Mouse (Mus musculus): ENCODE measurements at regions not wholly inside any gene's neighbourhood (a gene's known extent, or its start where the extent isn't known, plus 50 kb on each side); places are given as distances from the start of the nearest gene placed in this dataset.

GRCm38 (mm10) chr6:51192826-51193225 is 239.6 kb upstream of the Nfe2l3 start:
- H3K4me1 ChIP-seq (ENCODE audit: control insufficient read depth, insufficient read depth, low read length), result no peaks in the 10 kb centered on the region
- H3K4me3 ChIP-seq (replicated peaks; ENCODE audit: extremely low read depth, low read depth, low read length), result no peak overlapping the region
- no peak for DNase-seq
- no peak for TF ChIP-seq POLR2A (IDR thresholded peaks at IDR 0.05; ENCODE audit: borderline replicate concordance, extremely low read depth, low read depth, low read length)
- TF ChIP-seq CTCF (IDR thresholded peaks at IDR 0.05; ENCODE audit: insufficient read depth, low read length), result no peak
- WGBS, result 41% methylated on average over 8 of the region's 8 CpGs

GRCm38 (mm10) chr6:51193356-51193755 is 239.1 kb upstream of the Nfe2l3 start:
- no peak for DNase-seq
- TF ChIP-seq CTCF (IDR thresholded peaks at IDR 0.05; ENCODE audit: insufficient read depth, low read length), result no peak
- no peak for TF ChIP-seq POLR2A (IDR thresholded peaks at IDR 0.05; ENCODE audit: borderline replicate concordance, extremely low read depth, low read depth, low read length)
- Histone ChIP-seq H3K4me3 (replicated peaks; ENCODE audit: extremely low read depth, low read depth, low read length) (no peak overlapping the region), H3K4me1 (ENCODE audit: control insufficient read depth, insufficient read depth, low read length) (no peaks in the 10 kb centered on the region)
- WGBS, result 20% methylated on average over 12 of the region's 12 CpGs

GRCm38 (mm10) chr6:51196391-51196790 is 236.1 kb upstream of the Nfe2l3 start:
- DNase-seq, result no peak

GRCm38 (mm10) chr6:51197000-51197774 is 235.3 kb upstream of the Nfe2l3 start:
- Histone ChIP-seq H3K4me1 (ENCODE audit: control insufficient read depth, insufficient read depth, low read length) (no peaks in the 10 kb centered on the region), H3K4me3 (replicated peaks; ENCODE audit: extremely low read depth, low read depth, low read length) (no peak overlapping the region)
- 70% methylated on average over 16 of the region's 16 CpGs for WGBS
- no peak for DNase-seq
- no peak for TF ChIP-seq CTCF (IDR thresholded peaks at IDR 0.05; ENCODE audit: insufficient read depth, low read length)
- TF ChIP-seq POLR2A (IDR thresholded peaks at IDR 0.05; ENCODE audit: borderline replicate concordance, extremely low read depth, low read depth, low read length), result no peak

More at GRCm38 (mm10) chr6:51196391-51196790, 236.1 kb upstream of the Nfe2l3 start:
- Histone ChIP-seq H3K4me1 (ENCODE audit: control insufficient read depth, insufficient read depth, low read length) (no peaks in the 10 kb centered on the region), H3K4me3 (replicated peaks; ENCODE audit: extremely low read depth, low read depth, low read length) (no peak overlapping the region)
- TF ChIP-seq CTCF (IDR thresholded peaks at IDR 0.05; ENCODE audit: insufficient read depth, low read length), result no peak
- TF ChIP-seq POLR2A (IDR thresholded peaks at IDR 0.05; ENCODE audit: borderline replicate concordance, extremely low read depth, low read depth, low read length), result no peak
- WGBS, result 75% methylated on average over 2 of the region's 2 CpGs

GRCm38 (mm10) chr6:51200207-51200606 is 232.3 kb upstream of the Nfe2l3 start:
- WGBS, result 58% methylated on average over 5 of the region's 5 CpGs
- TF ChIP-seq CTCF (IDR thresholded peaks at IDR 0.05; ENCODE audit: insufficient read depth, low read length) (no peak), POLR2A (IDR thresholded peaks at IDR 0.05; ENCODE audit: borderline replicate concordance, extremely low read depth, low read depth, low read length) (no peak)
- DNase-seq, result no peak
- no peaks in the 10 kb centered on the region for H3K4me1 ChIP-seq (ENCODE audit: control insufficient read depth, insufficient read depth, low read length)
- H3K4me3 ChIP-seq (replicated peaks; ENCODE audit: extremely low read depth, low read depth, low read length), result no peak overlapping the region

GRCm38 (mm10) chr6:51200837-51201236 is 231.6 kb upstream of the Nfe2l3 start:
- DNase-seq, result no peak
- 78% methylated on average over 14 of the region's 14 CpGs for WGBS
- Histone ChIP-seq H3K4me1 (ENCODE audit: control insufficient read depth, insufficient read depth, low read length) (no peaks in the 10 kb centered on the region), H3K4me3 (replicated peaks; ENCODE audit: extremely low read depth, low read depth, low read length) (no peak overlapping the region)
- TF ChIP-seq POLR2A (IDR thresholded peaks at IDR 0.05; ENCODE audit: borderline replicate concordance, extremely low read depth, low read depth, low read length), result no peak
- TF ChIP-seq CTCF (IDR thresholded peaks at IDR 0.05; ENCODE audit: insufficient read depth, low read length), result no peak

- 76% methylated on average over 3 of the region's 3 CpGs for whole genome bisulfite sequencing
- Histone ChIP-seq H3K4me3 (replicated peaks; ENCODE audit: extremely low read depth, low read depth, low read length) (no peak overlapping the region), H3K4me1 (ENCODE audit: control insufficient read depth, insufficient read depth, low read length) (no peaks in the 10 kb centered on the region)
- DNase-seq, result no peak
- TF ChIP-seq CTCF (IDR thresholded peaks at IDR 0.05; ENCODE audit: insufficient read depth, low read length) (no peak), POLR2A (IDR thresholded peaks at IDR 0.05; ENCODE audit: borderline replicate concordance, extremely low read depth, low read depth, low read length) (no peak)
Measured at GRCm38 (mm10) chr6:51204306-51204705, 228.2 kb upstream of the Nfe2l3 start.

- TF ChIP-seq CTCF (IDR thresholded peaks at IDR 0.05; ENCODE audit: insufficient read depth, low read length) (no peak), POLR2A (IDR thresholded peaks at IDR 0.05; ENCODE audit: borderline replicate concordance, extremely low read depth, low read depth, low read length) (no peak)
- H3K4me3 ChIP-seq (replicated peaks; ENCODE audit: extremely low read depth, low read depth, low read length), result no peak overlapping the region
- DNase-seq, result no peak
- no peaks in the 10 kb centered on the region for H3K4me1 ChIP-seq (ENCODE audit: control insufficient read depth, insufficient read depth, low read length)
- WGBS, result 84% methylated on average over 11 of the region's 11 CpGs
Measured at GRCm38 (mm10) chr6:51205411-51205810, 227.1 kb upstream of the Nfe2l3 start.

- WGBS, result 12% methylated on average over 11 of the region's 11 CpGs
- DNase-seq, result peak; percentile 57
- no peak overlapping the region for H3K4me3 ChIP-seq (replicated peaks; ENCODE audit: extremely low read depth, low read depth, low read length)
- no peaks in the 10 kb centered on the region for H3K4me1 ChIP-seq (ENCODE audit: control insufficient read depth, insufficient read depth, low read length)
- TF ChIP-seq POLR2A (IDR thresholded peaks at IDR 0.05; ENCODE audit: borderline replicate concordance, extremely low read depth, low read depth, low read length), result no peak
- TF ChIP-seq CTCF (IDR thresholded peaks at IDR 0.05; ENCODE audit: insufficient read depth, low read length), result peak; percentile 77
Measured at GRCm38 (mm10) chr6:51206712-51207505, 225.6 kb upstream of the Nfe2l3 start.

Measured in lung, adult 2 months (tissue).